Mouse (Mus musculus) thymus, adult 2 months (tissue): Measurements from ENCODE around the gene Sox6. TPM values are rescaled to one million over a fixed set of nuclear protein-coding genes. Genes with fewer than 3 reads are reported as not detected.

Experiments
- DNase-seq: peaks from one replicate; pipeline ENCODE4 v3.0.0; 2021
- H3K27ac ChIP-seq: fragments of 200-500 bp; 2 replicates; pipeline ENCODE4 v1.5.1; 2012; ENCODE audit warnings: low read length, control low read depth; ENCODE audit not compliant: control insufficient read depth, insufficient read depth
- H3K27me3 ChIP-seq: fragments of 200-500 bp; 2 replicates; pipeline ENCODE4 v1.6.1; 2012; ENCODE audit warnings: mild to moderate bottlenecking, low read length, moderate library complexity, mixed read lengths; ENCODE audit not compliant: control insufficient read depth, insufficient read depth
- H3K36me3 ChIP-seq: fragments of 200-500 bp; 2 replicates; pipeline ENCODE4 v1.6.1; 2012; ENCODE audit warnings: mild to moderate bottlenecking, low read length, moderate library complexity; ENCODE audit not compliant: control insufficient read depth, insufficient read depth
- H3K4me1 ChIP-seq: fragments of 200-500 bp; replicated peaks from 2 replicates; pipeline ENCODE4 v1.6.1; 2012; ENCODE audit warnings: low read length; ENCODE audit not compliant: control insufficient read depth, insufficient read depth
- H3K4me3 ChIP-seq: fragments of 200-500 bp; 2 replicates; pipeline ENCODE4 v1.5.1; 2012; ENCODE audit warnings: mild to moderate bottlenecking, low read length, control low read depth, moderate library complexity; ENCODE audit not compliant: control insufficient read depth, insufficient read depth
- CTCF ChIP-seq: fragments of 200-500 bp; IDR thresholded peaks from 2 replicates; pipeline ENCODE4 v1.5.1; 2012; ENCODE audit warnings: mild to moderate bottlenecking, control low read depth, low read length, moderate library complexity, borderline replicate concordance; ENCODE audit not compliant: control insufficient read depth, poor library complexity, insufficient read depth; ENCODE audit errors: extremely low read depth
- POLR2A ChIP-seq: fragments of 200-500 bp; IDR thresholded peaks from 2 replicates; pipeline ENCODE4 v1.6.1; 2012; ENCODE audit warnings: mild to moderate bottlenecking, low read length, control low read depth, moderate library complexity; ENCODE audit not compliant: control insufficient read depth, poor library complexity, insufficient read depth; ENCODE audit errors: extremely low read depth
- WGBS: fragments of 180-500 bp; shearing (Covaris S2); methylation state at CpG from one replicate; pipeline ENCODE4 v1.1.7; 2018; 5-methylcytosine and 5-hydroxymethylcytosine counted together
- polyA plus RNA-seq: library from polyadenylated mRNA; depleted of rRNA; stranded (reverse); fragments of >200 nt; gene quantifications from 2 replicates; pipeline ENCODE4 v1.2.3, GENCODE M21; 2012

Sox6 gene
- polyA plus RNA-seq, 1 experiment: 2.1 TPM

DNA sequence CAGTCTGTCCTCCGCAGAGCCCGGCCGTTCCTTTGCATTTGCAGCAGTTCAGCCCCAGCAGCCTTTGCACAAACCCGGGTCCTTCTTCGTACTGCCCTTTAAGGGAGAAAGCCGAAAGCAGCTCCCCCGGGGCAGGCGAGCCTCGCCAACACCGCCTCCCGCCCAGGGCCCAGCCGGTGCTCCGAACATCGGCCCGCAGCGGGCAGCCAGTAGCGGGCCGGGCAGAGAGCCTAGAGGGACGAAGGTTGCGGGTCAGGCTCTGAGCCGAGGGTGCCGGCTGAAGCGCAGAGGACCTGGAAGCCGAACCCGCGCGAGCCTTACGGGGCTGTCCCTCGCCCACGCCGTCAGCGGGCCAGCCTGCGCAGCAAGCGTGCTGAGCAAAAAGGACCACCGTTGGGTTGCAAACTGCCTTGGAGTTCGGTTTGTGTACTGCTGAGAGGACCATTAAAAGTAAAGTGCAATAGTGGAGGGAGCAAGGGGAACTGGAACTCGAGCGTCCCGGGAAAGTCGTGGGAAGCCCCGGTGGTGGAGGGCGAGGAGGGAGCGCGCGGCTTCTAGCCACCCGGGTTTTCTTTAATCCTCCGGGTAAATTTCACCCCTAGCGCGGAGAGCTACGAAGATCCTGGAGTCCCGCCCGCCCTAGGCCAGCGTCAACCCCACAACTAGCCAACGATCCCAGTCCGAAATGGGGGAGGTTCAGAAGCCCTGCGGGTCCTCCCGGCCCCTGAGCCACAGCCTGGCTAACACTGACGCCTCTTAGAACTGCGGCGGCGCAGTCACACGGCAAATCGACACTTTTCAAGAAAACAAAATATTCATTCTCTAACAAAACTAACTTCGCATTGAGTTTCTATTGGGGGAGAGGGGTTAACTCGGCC, 6.6 kb downstream of the Sox6 start:
- DNase-seq: peak; percentile 9
- H3K4me1 ChIP-seq: peaks cover 5% of the 10 kb centered on the region

DNA sequence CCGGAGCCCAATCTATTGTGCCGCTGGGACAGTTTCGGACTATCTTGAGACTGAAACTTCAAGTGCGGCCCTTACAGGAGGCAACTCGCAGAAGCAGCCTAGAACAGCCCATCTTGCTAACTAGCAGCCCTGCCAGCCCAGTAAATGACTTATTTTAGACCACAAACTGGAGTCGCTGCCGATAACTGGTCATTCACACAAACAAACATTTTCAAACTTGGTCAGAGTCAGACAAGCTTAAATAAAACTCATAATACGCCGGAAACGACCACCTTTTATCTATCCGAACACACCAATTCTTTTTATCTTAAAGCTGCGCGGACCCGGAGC, 7.2 kb downstream of the Sox6 start:
- H3K27ac ChIP-seq: no peak overlapping the region

More for the DNA sequence above, 6.6 kb downstream of the Sox6 start:
- Histone ChIP-seq H3K4me3 (peak overlapping the region; percentile 24), H3K27ac (no peak overlapping the region), H3K27me3 (peaks cover 35% of the 10 kb centered on the region), H3K36me3 (no peaks in the 10 kb centered on the region)
- TF ChIP-seq POLR2A (no peak), CTCF (no peak)
- 1% methylated on average over 65 of the region's 65 CpGs for WGBS

DNA sequence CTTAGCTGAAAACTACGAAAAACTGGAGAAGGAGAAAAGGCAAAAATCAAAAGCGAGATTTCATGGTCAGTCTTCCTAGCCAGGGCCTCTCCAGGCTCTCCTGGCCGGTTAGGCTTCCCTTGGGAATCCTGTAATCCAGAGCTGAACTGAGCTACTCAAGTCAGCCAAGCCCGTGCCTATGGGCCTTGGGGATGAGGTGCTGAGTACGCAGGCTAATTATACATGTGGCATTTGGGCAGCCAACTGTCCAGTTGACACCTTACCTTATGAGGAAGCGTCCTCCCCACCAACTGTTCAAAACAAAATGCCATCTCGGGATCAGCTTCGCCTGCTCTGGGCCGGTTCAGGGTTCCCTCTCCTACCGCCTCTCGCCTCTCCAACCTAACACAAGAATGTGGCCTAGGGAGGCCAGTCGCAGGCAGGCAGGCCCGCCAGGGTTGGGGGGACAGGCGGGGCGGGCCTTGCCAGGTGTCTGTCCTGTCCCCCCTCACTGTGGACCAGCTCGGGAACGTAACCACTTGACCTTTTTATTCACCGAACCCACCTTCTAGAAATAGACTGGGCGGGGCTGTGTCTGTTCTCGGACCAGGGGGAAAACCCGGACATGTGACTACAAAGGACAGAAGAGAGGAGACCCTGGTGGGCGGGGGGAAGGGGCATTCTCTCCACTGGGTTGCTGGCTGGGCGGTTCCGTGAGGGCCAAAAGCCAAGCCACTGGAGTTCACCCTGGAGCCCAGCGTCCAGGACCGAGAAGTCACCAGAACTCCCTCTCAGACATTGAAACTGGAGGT, 7.8 kb downstream of the Sox6 start:
- Histone ChIP-seq H3K27me3 (peaks cover 34% of the 10 kb centered on the region), H3K36me3 (no peaks in the 10 kb centered on the region), H3K4me1 (peaks cover 5% of the 10 kb centered on the region), H3K27ac (no peak overlapping the region), H3K4me3 (no peak overlapping the region)
- WGBS: 55% methylated on average over 26 of the region's 26 CpGs
- TF ChIP-seq CTCF (no peak), POLR2A (no peak)
- no peak for DNase-seq

More for the DNA sequence above, 7.2 kb downstream of the Sox6 start:
- DNase-seq: no peak
- no peak overlapping the region for H3K4me3 ChIP-seq
- H3K27me3 ChIP-seq: peaks cover 34% of the 10 kb centered on the region
- no peak for TF ChIP-seq POLR2A
- TF ChIP-seq CTCF: no peak
- peaks cover 5% of the 10 kb centered on the region for H3K4me1 ChIP-seq
- H3K36me3 ChIP-seq: no peaks in the 10 kb centered on the region
- WGBS: 6% methylated on average over 14 of the region's 14 CpGs

DNA sequence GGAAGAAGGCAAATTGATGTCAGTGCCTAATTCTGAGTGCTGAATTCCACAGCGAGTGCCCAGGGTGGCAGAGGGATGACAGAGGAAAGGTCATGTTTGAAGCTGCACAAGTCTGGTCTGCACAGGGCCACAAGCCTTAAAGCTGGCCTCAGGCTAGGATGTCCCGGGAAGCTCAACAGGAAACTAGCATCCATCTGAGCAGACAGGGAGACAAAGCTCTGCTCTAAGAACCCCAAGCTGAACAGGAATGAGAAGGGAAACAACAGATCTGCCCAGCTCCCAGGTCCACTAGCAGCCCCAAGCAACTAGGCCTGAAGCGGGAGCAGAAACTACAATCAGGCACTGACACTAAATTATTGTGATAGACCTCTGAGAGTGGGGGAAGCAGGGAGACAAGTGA, 8.6 kb downstream of the Sox6 start:
- no peak for TF ChIP-seq POLR2A
- TF ChIP-seq CTCF: no peak
- Histone ChIP-seq H3K27ac (no peak overlapping the region), H3K4me1 (peaks cover 5% of the 10 kb centered on the region), H3K36me3 (no peaks in the 10 kb centered on the region), H3K4me3 (no peak overlapping the region), H3K27me3 (peaks cover 29% of the 10 kb centered on the region)
- WGBS: 98% methylated on average over 3 of the region's 3 CpGs
- no peak for DNase-seq

DNA sequence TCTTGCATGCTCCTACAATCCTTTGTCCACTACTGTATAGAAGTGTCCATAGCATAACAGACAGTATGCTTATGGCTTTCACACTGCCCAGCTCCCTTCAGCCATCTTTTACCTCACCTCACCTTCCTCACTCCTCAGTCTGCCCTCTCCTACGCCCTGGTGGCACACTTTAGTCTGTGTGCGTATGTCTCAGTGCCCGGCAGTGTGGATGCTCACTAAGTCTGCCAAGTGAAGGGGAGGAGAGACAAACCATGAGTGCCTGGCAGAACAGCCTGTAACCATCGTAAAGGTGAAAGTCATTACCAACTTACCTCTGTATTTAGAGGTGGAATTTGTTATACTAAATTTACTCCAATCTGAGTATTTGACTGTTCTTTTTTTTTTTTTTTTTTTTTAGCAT, 35.9 kb downstream of the Sox6 start:
- 97% methylated on average over 4 of the region's 4 CpGs for WGBS
- H3K4me3 ChIP-seq: no peak overlapping the region
- no peak for DNase-seq

DNA sequence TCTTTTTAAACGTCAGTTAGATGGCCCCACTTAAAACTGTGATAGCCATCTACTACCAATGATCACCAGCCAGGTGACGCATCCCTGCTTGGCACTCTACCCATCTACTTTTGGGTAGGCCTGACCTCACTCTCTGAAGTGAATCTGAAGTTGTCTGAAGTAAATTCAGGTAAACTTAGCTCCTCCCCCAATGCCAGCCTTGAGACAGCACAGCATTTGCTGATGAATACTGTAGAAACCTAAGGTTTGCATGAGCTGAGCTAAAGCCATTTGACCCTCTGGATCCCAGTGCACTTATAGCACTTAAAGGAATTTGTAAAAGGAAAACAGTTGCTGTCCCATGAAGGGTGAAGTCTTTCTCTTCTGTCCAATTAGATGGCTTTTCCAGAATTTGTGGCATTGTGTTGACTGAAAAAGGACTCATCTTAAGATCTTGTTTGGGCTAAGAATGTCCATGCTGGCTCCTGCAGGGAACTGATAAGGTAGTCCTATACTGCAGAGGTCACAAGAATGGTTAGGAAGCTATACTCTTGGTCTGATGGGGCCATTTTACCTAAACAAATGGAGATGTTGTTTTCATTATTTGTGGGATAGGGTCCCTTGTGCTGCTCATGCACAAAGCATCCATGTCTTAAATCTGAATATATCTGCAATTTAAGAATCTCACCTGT, 50.4 kb downstream of the Sox6 start:
- H3K27me3 ChIP-seq: no peaks in the 10 kb centered on the region
- H3K36me3 ChIP-seq: no peaks in the 10 kb centered on the region
- 93% methylated on average over 2 of the region's 2 CpGs for WGBS
- TF ChIP-seq POLR2A: no peak
- no peak for TF ChIP-seq CTCF
- H3K27ac ChIP-seq: no peak overlapping the region
- H3K4me3 ChIP-seq: no peak overlapping the region
- DNase-seq: no peak
- no peaks in the 10 kb centered on the region for H3K4me1 ChIP-seq

More for the DNA sequence above, 35.9 kb downstream of the Sox6 start:
- Histone ChIP-seq H3K27me3 (no peaks in the 10 kb centered on the region), H3K27ac (no peak overlapping the region), H3K4me1 (no peaks in the 10 kb centered on the region), H3K36me3 (no peaks in the 10 kb centered on the region)
- TF ChIP-seq POLR2A: no peak
